Mouse (Mus musculus): ENCODE measurements around the gene Foxn2.

GRCm38 (mm10) chr17:88531176-88531575 lies 90.7 kb downstream of the Foxn2 start:
- TF ChIP-seq POLR2A (IDR thresholded peaks at IDR 0.05; ENCODE audit: insufficient read depth, low read length) = no peak
- TF ChIP-seq CTCF (IDR thresholded peaks at IDR 0.05; ENCODE audit: low read depth, low read length) = no peak
